Mouse (Mus musculus): ENCODE results near the gene Gm21977. TPM values are rescaled to one million over a fixed set of nuclear protein-coding genes. Genes with fewer than 3 reads are reported as not detected.

Gene Gm21977
- total RNA-seq (2023), result not detected in 2 replicates

GRCm38 (mm10) chr14:42853377-42853776, at the start of gene Gm21977:
Gene Gm21977 (minus strand): TSS chr14:42853477.

Other genes starting within 250 kb of the Gm21977 start
- gene Gm3633, start 211.6 kb downstream of the Gm21977 start, total RNA-seq (2023), result not detected in 2 replicates
- gene Gm10378, start 197.5 kb downstream of the Gm21977 start, total RNA-seq (2023), result not detected in 2 replicates
- gene Gm3015, start 84.7 kb downstream of the Gm21977 start, total RNA-seq (2023), result not detected in 2 replicates
- gene Gm10377, start 55.5 kb downstream of the Gm21977 start, total RNA-seq (2023), result not detected in 2 replicates
- not detected in 2 replicates for gene Gm8082, start 140.1 kb upstream of the Gm21977 start, total RNA-seq (2023)
- not detected in 2 replicates for gene Gm10376, start 162.2 kb upstream of the Gm21977 start, total RNA-seq (2023)
- not detected in 2 replicates for gene Gm8094, start 223.2 kb upstream of the Gm21977 start, total RNA-seq (2023)
- gene Gm8104, start 247.1 kb upstream of the Gm21977 start, total RNA-seq (2023), result not detected in 2 replicates

All from neutrophil, adult 65 days (primary cell).